Comparison of ENCODE assay signal across 8 mouse cellular contexts in genomic region chr12:85339243-85339729, GRCm38 (mm10). TPM values are rescaled to one million over a fixed set of nuclear protein-coding genes. Genes with fewer than 3 reads are reported as not detected.
DNase-seq lines count a peak whose midpoint lies in the region; ATAC-seq and TF ChIP-seq lines count a peak whose summit lies in the region.

Gene Nek9 (minus strand): TSS chr12:85339362.

- no peaks in the 10 kb centered on the region for H3K9me3 ChIP-seq in forebrain, embryonic 10.5 days
- H3K9me3 ChIP-seq in heart, embryonic 15.5 days (replicated peaks): no peaks in the 10 kb centered on the region
- H3K9me3 ChIP-seq in liver, embryonic 14.5 days (ENCODE audit: control insufficient read depth, low read length): no peaks in the 10 kb centered on the region
- no peaks in the 10 kb centered on the region for H3K9me3 ChIP-seq in neural tube, embryonic 11.5 days (ENCODE audit: control insufficient read depth, low read length)
- H3K9me3 ChIP-seq in stomach, postnatal 0 days (ENCODE audit: control insufficient read depth, low read length): no peaks in the 10 kb centered on the region

- ATAC-seq in heart, embryonic 15.5 days (replicated peaks; ENCODE audit: insufficient number of reproducible peaks, insufficient read depth, low FRiP score, low read depth): peak; percentile 85
- ATAC-seq in liver, embryonic 14.5 days (ENCODE audit: insufficient read depth): peak; percentile 85
- peak; percentile 83 for ATAC-seq in neural tube, embryonic 11.5 days (ENCODE audit: insufficient read depth, low FRiP score, low TSS enrichment)
- peak; percentile 90 for ATAC-seq in stomach, postnatal 0 days (ENCODE audit: low FRiP score, low TSS enrichment)

- peak within 1 kb of the TSS; percentile 96 for H3K27ac ChIP-seq in forebrain, embryonic 10.5 days
- peak within 1 kb of the TSS; percentile 91 for H3K27ac ChIP-seq in heart, embryonic 15.5 days
- H3K27ac ChIP-seq in liver, embryonic 14.5 days: peak within 1 kb of the TSS; percentile 57
- H3K27ac ChIP-seq in neural tube, embryonic 11.5 days (ENCODE audit: low read depth, low read length): peak within 1 kb of the TSS; percentile 67
- peak within 1 kb of the TSS; percentile 96 for H3K27ac ChIP-seq in stomach, postnatal 0 days (replicated peaks)

- H3K27me3 ChIP-seq in forebrain, embryonic 10.5 days (ENCODE audit: poor library complexity, severe bottlenecking): no peaks in the 10 kb centered on the region
- no peaks in the 10 kb centered on the region for H3K27me3 ChIP-seq in heart, embryonic 15.5 days
- no peaks in the 10 kb centered on the region for H3K27me3 ChIP-seq in liver, embryonic 14.5 days (ENCODE audit: control insufficient read depth, insufficient read depth, low read length)
- no peaks in the 10 kb centered on the region for H3K27me3 ChIP-seq in neural tube, embryonic 11.5 days (ENCODE audit: control insufficient read depth, insufficient read depth, low read length)
- H3K27me3 ChIP-seq in stomach, postnatal 0 days (ENCODE audit: control insufficient read depth, insufficient read depth, low read length): no peaks in the 10 kb centered on the region

- peak; percentile 88 to 90 for DNase-seq in CD8-positive naive resting alpha-beta T cell, adult 2 months (ENCODE audit: low read depth in 2 of 2, low spot score in 2 of 2)
- DNase-seq in c-Kit-positive CD71-negative TER-119-negative erythroid progenitor cells, embryonic 14.5 days (ENCODE audit: low read depth): peak; percentile 91
- DNase-seq in forebrain, embryonic 10.5 days (ENCODE audit: extremely low spot score, low spot score): peak; percentile 94
- DNase-seq in kidney, postnatal 25 days: peak; percentile 96 to 97
- peak; percentile 85 to 87 (median 85) for DNase-seq in liver, embryonic 14.5 days (ENCODE audit: low read depth in 3 of 3, low spot score in 3 of 3)
- peak; percentile 94 for DNase-seq in neural tube, embryonic 11.5 days (ENCODE audit: low spot score)
- DNase-seq in stomach, postnatal 0 days (ENCODE audit: low spot score): peak; percentile 93

- H3K36me3 ChIP-seq in forebrain, embryonic 10.5 days (replicated peaks): peaks cover 47% of the 10 kb centered on the region
- peaks cover 12% of the 10 kb centered on the region for H3K36me3 ChIP-seq in heart, embryonic 15.5 days
- peaks cover 8% of the 10 kb centered on the region for H3K36me3 ChIP-seq in liver, embryonic 14.5 days (replicated peaks; ENCODE audit: control insufficient read depth, insufficient read depth, low read depth)
- H3K36me3 ChIP-seq in neural tube, embryonic 11.5 days (ENCODE audit: control insufficient read depth, insufficient read depth, low read length): no peaks in the 10 kb centered on the region
- peaks cover 5% of the 10 kb centered on the region; the same call in 1 of the 2 replicates for H3K36me3 ChIP-seq in stomach, postnatal 0 days (ENCODE audit: control insufficient read depth, insufficient read depth, low read length)

- H3K4me1 ChIP-seq in forebrain, embryonic 10.5 days: peaks cover 18% of the 10 kb centered on the region
- peaks cover 22% of the 10 kb centered on the region for H3K4me1 ChIP-seq in heart, embryonic 15.5 days (replicated peaks)
- peaks cover 15 to 20% of the 10 kb centered on the region in 2 experiments for H3K4me1 ChIP-seq in liver, embryonic 14.5 days (replicated peaks; ENCODE audit: control insufficient read depth in 2 of 2, insufficient read depth in 2 of 2, low read length in 1 of 2)
- H3K4me1 ChIP-seq in neural tube, embryonic 11.5 days (ENCODE audit: control insufficient read depth, insufficient read depth, low read length): 0 out of 2 replicates have a peak, but pooled peaks cover 5% of the 10 kb centered on the region
- H3K4me1 ChIP-seq in stomach, postnatal 0 days (replicated peaks; ENCODE audit: control insufficient read depth, insufficient read depth): 0 out of 2 replicates have a peak, but pooled peaks cover 2% of the 10 kb centered on the region

- H3K4me3 ChIP-seq in forebrain, embryonic 10.5 days: peak within 1 kb of the TSS; percentile 82
- peak within 1 kb of the TSS; percentile 95 for H3K4me3 ChIP-seq in heart, embryonic 15.5 days
- H3K4me3 ChIP-seq in liver, embryonic 14.5 days (ENCODE audit: insufficient read depth in 1 of 2, low read depth in 2 of 2, low read length in 2 of 2): peak within 1 kb of the TSS; percentile 85 to 88
- H3K4me3 ChIP-seq in neural tube, embryonic 11.5 days (ENCODE audit: low read depth, low read length): peak within 1 kb of the TSS; percentile 97
- H3K4me3 ChIP-seq in stomach, postnatal 0 days (ENCODE audit: low read depth, low read length): peak within 1 kb of the TSS; percentile 95

- no peak for TF ChIP-seq EP300 in liver, embryonic 14.5 days (IDR thresholded peaks at IDR 0.05; ENCODE audit: low read depth)
- no peak for TF ChIP-seq EP300 in stomach, postnatal 0 days (optimal IDR thresholded peaks at IDR 0.05)

- H3K4me2 ChIP-seq in heart, embryonic 15.5 days: peak within 1 kb of the TSS; percentile 77
- H3K4me2 ChIP-seq in liver, embryonic 14.5 days (ENCODE audit: low read depth): peak within 1 kb of the TSS; percentile 86
- H3K4me2 ChIP-seq in neural tube, embryonic 11.5 days (ENCODE audit: low read depth): peak within 1 kb of the TSS; percentile 72
- peak within 1 kb of the TSS; percentile 78 for H3K4me2 ChIP-seq in stomach, postnatal 0 days (replicated peaks; ENCODE audit: low read depth)

- no peak for TF ChIP-seq CTCF in liver, embryonic 14.5 days (IDR thresholded peaks at IDR 0.05; ENCODE audit: low read depth)
- peak; percentile 24; the same call in 1 of the 2 replicates for TF ChIP-seq CTCF in stomach, postnatal 0 days (IDR thresholded peaks at IDR 0.05; ENCODE audit: low read depth)

- peak within 1 kb of the TSS; percentile 96 for H3K9ac ChIP-seq in heart, embryonic 15.5 days
- H3K9ac ChIP-seq in liver, embryonic 14.5 days (replicated peaks): peak within 1 kb of the TSS; percentile 80
- H3K9ac ChIP-seq in neural tube, embryonic 11.5 days (ENCODE audit: low read length): peak within 1 kb of the TSS; percentile 98
- peak within 1 kb of the TSS; percentile 97 for H3K9ac ChIP-seq in stomach, postnatal 0 days (ENCODE audit: low read length)

- WGBS in forebrain, embryonic 10.5 days: under 1% methylated on average over 36 of the region's 36 CpGs
- under 1% methylated on average over 36 of the region's 36 CpGs for WGBS in heart, embryonic 15.5 days
- under 1% methylated on average over 36 of the region's 36 CpGs for WGBS in liver, embryonic 14.5 days (ENCODE audit: insufficient replicate concordance)
- under 1% methylated on average over 36 of the region's 36 CpGs for WGBS in neural tube, embryonic 11.5 days
- under 1% methylated on average over 36 of the region's 36 CpGs for WGBS in stomach, postnatal 0 days

RNA-seq across cellular contexts. Expression of gene Nek9, which starts in this region (rescaled TPM):
- 23.9 TPM in 2 replicates for polyA plus RNA-seq in forebrain, embryonic 10.5 days (2016; fragmentation: Nextera tagmentation; extraction: Ambion mirVana)
- polyA plus RNA-seq in heart, embryonic 15.5 days (2015; fragmentation: Nextera tagmentation; extraction: Ambion mirVana): 16.4 and 21.3 TPM in 2 replicates
- polyA plus RNA-seq in liver, embryonic 14.5 days (2012; rRNA removed): 6.6 and 8.8 TPM in 2 replicates
- polyA plus RNA-seq in liver, embryonic 14.5 days (2014; fragmentation: Nextera tagmentation; extraction: Ambion mirVana): 4.1 and 4.4 TPM in 2 replicates
- 13.7 and 15.3 TPM in 2 replicates for polyA plus RNA-seq in neural tube, embryonic 11.5 days (2014; fragmentation: Nextera tagmentation; extraction: Ambion mirVana)
- 7.2 and 8.1 TPM in 2 replicates for polyA plus RNA-seq in stomach, postnatal 0 days (2015; fragmentation: Nextera tagmentation; extraction: Ambion mirVana)

Comparison
In these comparisons a context has a peak if more than half of its experiments do, and no peak if none do; other contexts are left out.
1. Peak in every context shown above with its lines: DNase-seq, ATAC-seq, H3K4me3 ChIP-seq and H3K27ac ChIP-seq.